Mouse (Mus musculus) MEL (cell line): ENCODE data around the gene Sash1.

ENCODE experiments used
- CTCF ChIP-seq, 3 experiments: IDR thresholded peaks in 2 of 3; conservative IDR thresholded peaks in 1 of 3; 2 replicates each; pipeline ENCODE4 v1.5.1; 2011 to 2012; ENCODE audit warnings: low read length in 3 of 3, low read depth in 2 of 3, mild to moderate bottlenecking in 2 of 3, improper control_type of control experiment in 1 of 3, inconsistent platforms in 1 of 3, mixed read lengths in 1 of 3, moderate library complexity in 1 of 3; ENCODE audit not compliant: control insufficient read depth in 1 of 3, insufficient read depth in 1 of 3, poor library complexity in 1 of 3, severe bottlenecking in 1 of 3
- POLR2AphosphoS5 ChIP-seq: IDR thresholded peaks from 2 replicates; pipeline ENCODE4 v1.6.1; 2012; ENCODE audit warnings: low read depth, borderline replicate concordance, mild to moderate bottlenecking, inconsistent platforms, low read length, moderate library complexity, mixed read lengths

GRCm38 (mm10) chr10:8762209-8762701, 123.6 kb downstream of the Sash1 start:
- TF ChIP-seq POLR2AphosphoS5 (no peak), CTCF (IDR thresholded peaks at IDR 0.05 in 2 of 3, conservative IDR thresholded peaks at IDR 0.05 in 1 of 3; ENCODE audit: control insufficient read depth in 1 of 3, insufficient read depth in 1 of 3, low read depth in 2 of 3, low read length in 3 of 3, poor library complexity in 1 of 3, severe bottlenecking in 1 of 3) (no peak)
